Mouse (Mus musculus): ENCODE data around the gene Herc4. TPM values are rescaled to one million over a fixed set of nuclear protein-coding genes. Genes with fewer than 3 reads are reported as not detected.

Gene Herc4
- polyA plus RNA-seq (2012; rRNA removed) = 15.6 and 17.1 TPM in 2 replicates

DNA sequence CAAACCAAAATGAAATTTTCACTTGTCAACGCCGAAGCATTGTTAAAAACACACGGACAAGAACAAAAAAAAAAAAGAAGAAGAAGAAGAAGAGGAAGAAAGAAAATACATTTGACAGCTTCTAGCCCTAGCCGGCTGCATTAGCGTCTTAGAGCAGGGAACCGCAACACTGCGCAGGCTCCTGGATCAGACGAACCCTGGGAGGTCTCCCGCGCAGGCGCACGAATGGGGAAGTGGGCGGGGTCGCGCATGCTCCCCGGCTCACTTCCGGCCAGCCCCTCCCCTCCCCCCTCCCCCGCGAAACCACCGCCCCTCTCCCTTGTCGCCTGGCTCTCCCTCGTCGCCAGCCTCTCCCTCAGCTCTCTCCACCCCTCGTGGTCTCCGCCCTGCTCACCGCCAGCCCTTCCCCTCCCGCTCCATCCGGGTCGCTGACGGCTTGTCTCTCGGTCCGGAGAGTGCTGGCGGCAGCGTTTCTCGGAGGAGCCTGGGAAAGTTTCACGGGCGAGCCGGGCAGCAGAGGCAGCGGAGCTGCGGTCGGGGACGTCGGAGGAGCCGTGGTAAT lies at the start of gene Herc4:
Gene Herc4 (plus strand): TSS at position 318 of the 562 bp plus-strand sequence.

DNA sequence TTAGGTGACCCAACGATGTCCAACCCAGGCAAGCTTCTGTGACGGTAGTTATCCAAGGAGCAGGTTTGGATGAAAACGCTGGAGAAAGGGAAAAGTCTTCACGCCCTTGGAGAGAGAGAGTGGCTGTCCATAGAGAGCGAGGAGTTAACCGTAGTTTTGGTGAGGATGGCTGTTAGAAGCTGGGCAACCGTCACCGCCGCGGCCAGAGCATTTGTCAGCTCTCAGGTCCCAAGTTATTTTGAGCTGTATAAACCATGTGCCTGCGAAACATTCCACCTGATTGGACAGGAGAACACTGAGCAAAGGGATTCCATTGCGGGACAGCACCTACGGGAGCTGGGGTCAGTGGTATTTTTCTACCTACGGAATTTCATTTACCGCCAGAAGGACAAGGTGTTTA lies 39.9 kb upstream of the Herc4 start, which contains the start of gene Mypn:
Gene Mypn (minus strand): TSS at position 225 of the 400 bp plus-strand sequence.

Other genes with a start within 250 kb of the Herc4 start
- 9.6 and 14.6 TPM in 2 replicates for gene Hnrnph3, start 219.6 kb upstream of the Herc4 start, polyA plus RNA-seq (2012; rRNA removed)
- 0.92 and 2.6 TPM in 2 replicates for gene Pbld2, start 219.5 kb upstream of the Herc4 start, polyA plus RNA-seq (2012; rRNA removed)
- gene Pbld1, start 183.6 kb upstream of the Herc4 start, polyA plus RNA-seq (2012; rRNA removed) = 1.1 and 1.7 TPM in 2 replicates
- gene Atoh7, start 144.2 kb upstream of the Herc4 start, polyA plus RNA-seq (2012; rRNA removed) = 0.09 and 0.10 TPM in 2 replicates
- 0.02 and 0.06 TPM in 2 replicates for gene Mypn, start 39.9 kb upstream of the Herc4 start, polyA plus RNA-seq (2012; rRNA removed)
- gene Sirt1, start 137.9 kb downstream of the Herc4 start, polyA plus RNA-seq (2012; rRNA removed) = 8.3 and 8.5 TPM in 2 replicates
- gene Dnajc12, start 138.6 kb downstream of the Herc4 start, polyA plus RNA-seq (2012; rRNA removed) = 0.40 and 0.48 TPM in 2 replicates
- not detected in 2 replicates for gene Gm7075, start 178.0 kb downstream of the Herc4 start, polyA plus RNA-seq (2012; rRNA removed)
- 0.25 and 0.50 TPM in 2 replicates for gene Ctnna3, start 186.3 kb downstream of the Herc4 start, polyA plus RNA-seq (2012; rRNA removed)